Mouse (Mus musculus) left cerebral cortex, postnatal 36 days (tissue): ENCODE measurements at regions not wholly inside any gene's neighbourhood (a gene's known extent, or its start where the extent isn't known, plus 50 kb on each side); places are given as distances from the start of the nearest gene placed in this dataset.

Source experiments
- DNase-seq, 2 experiments: peaks; one replicate each; pipeline ENCODE4 v3.0.0; 2021 to 2022; ENCODE audit warnings: low spot score in 2 of 2, mixed read lengths in 1 of 2
- intact Hi-C: fragments of 180-260 bp; cut with DNase I; formaldehyde crosslinking; loops from one replicate; pipeline ENCODE4 v1.15.1; 2025

GRCm38 (mm10) chr19:33078681-33079360, 313.3 kb downstream of the Rnls start:
- intact Hi-C loops = no loop called here
- DNase-seq = no peak

GRCm38 (mm10) chr19:33079959-33080358, 312.1 kb downstream of the Rnls start:
- intact Hi-C loops = no loop called here
- DNase-seq = no peak

GRCm38 (mm10) chr19:33081493-33081892, 310.6 kb downstream of the Rnls start:
- intact Hi-C loops = no loop called here
- no peak for DNase-seq

GRCm38 (mm10) chr19:33083371-33083770, 308.7 kb downstream of the Rnls start:
- no peak for DNase-seq
- intact Hi-C loops = no loop called here

GRCm38 (mm10) chr19:33084683-33085082, 307.4 kb downstream of the Rnls start:
- intact Hi-C loops = no loop called here
- no peak for DNase-seq
